Mouse (Mus musculus): ENCODE results near the gene Pla2g2d. TPM values are rescaled to one million over a fixed set of nuclear protein-coding genes. Genes with fewer than 3 reads are reported as not detected.

Pla2g2d gene
- total RNA-seq, 2 experiments from 2014 or later, result 0.16 TPM; not detected in 1

GRCm38 (mm10) chr4:138772386-138772785 is 3.1 kb upstream of the Pla2g2d start:
- no peak for DNase-seq (ENCODE audit: extremely low spot score in 1 of 2, low spot score in 2 of 2)
- intact Hi-C loops (cut with DNase I), result no loop called here

GRCm38 (mm10) chr4:138777417-138778407 is 2.2 kb downstream of the Pla2g2d start:
- no peak for DNase-seq (ENCODE audit: extremely low spot score in 1 of 2, low spot score in 2 of 2)
- intact Hi-C loops (cut with DNase I), result no loop called here

- intact Hi-C loops (cut with DNase I), result loop anchor here (5.0 kb wide), 2 partner anchors 52 to 63 kb away; no protein-coding TSS in a partner anchor
- no peak for DNase-seq (ENCODE audit: extremely low spot score in 1 of 2, low spot score in 2 of 2)
These were observed 4.8 kb downstream of the Pla2g2d start for GRCm38 (mm10) chr4:138780300-138780699.

GRCm38 (mm10) chr4:138782098-138782497 is 6.6 kb downstream of the Pla2g2d start:
- intact Hi-C loops (cut with DNase I), result loop anchor here (5.0 kb wide), 2 partner anchors 50 to 65 kb away; no protein-coding TSS in a partner anchor
- DNase-seq (ENCODE audit: extremely low spot score in 1 of 2, low spot score in 2 of 2), result no peak

GRCm38 (mm10) chr4:138785721-138786120 is 10.2 kb downstream of the Pla2g2d start:
- DNase-seq (ENCODE audit: extremely low spot score in 1 of 2, low spot score in 2 of 2), result no peak
- intact Hi-C loops (cut with DNase I), result no loop called here

GRCm38 (mm10) chr4:138786141-138786540 is 10.6 kb downstream of the Pla2g2d start:
- DNase-seq (ENCODE audit: extremely low spot score in 1 of 2, low spot score in 2 of 2), result peak in 1 of 2 experiments; percentile 49
- intact Hi-C loops (cut with DNase I), result no loop called here

GRCm38 (mm10) chr4:138788381-138788780 is 12.8 kb downstream of the Pla2g2d start:
- no peak for DNase-seq (ENCODE audit: extremely low spot score in 1 of 2, low spot score in 2 of 2)
- intact Hi-C loops (cut with DNase I), result no loop called here

- intact Hi-C loops (cut with DNase I), result loop anchor here (5.0 kb wide), 2 partner anchors 84 to 344 kb away; no protein-coding TSS in a partner anchor
- no peak for DNase-seq (ENCODE audit: extremely low spot score in 1 of 2, low spot score in 2 of 2)
These were observed 15.9 kb downstream of the Pla2g2d start for GRCm38 (mm10) chr4:138791452-138791851.

- no peak for DNase-seq (ENCODE audit: extremely low spot score in 1 of 2, low spot score in 2 of 2)
These were observed 17.1 kb downstream of the Pla2g2d start for GRCm38 (mm10) chr4:138792599-138792998.

GRCm38 (mm10) chr4:138793276-138793675 is 17.7 kb downstream of the Pla2g2d start:
- intact Hi-C loops (cut with DNase I), result loop anchor here (2.0 to 5.0 kb wide), 3 partner anchors 44 to 346 kb away; no protein-coding TSS in a partner anchor
- DNase-seq (ENCODE audit: extremely low spot score in 1 of 2, low spot score in 2 of 2), result peak; percentile 73 to 76

More at GRCm38 (mm10) chr4:138792599-138792998, 17.1 kb downstream of the Pla2g2d start:
- intact Hi-C loops (cut with DNase I), result loop anchor here (2.0 to 5.0 kb wide), 3 partner anchors 44 to 345 kb away; no protein-coding TSS in a partner anchor

GRCm38 (mm10) chr4:138794344-138794743 is 18.8 kb downstream of the Pla2g2d start:
- no peak for DNase-seq (ENCODE audit: extremely low spot score in 1 of 2, low spot score in 2 of 2)
- intact Hi-C loops (cut with DNase I), result loop anchor here (5.0 kb wide), 2 partner anchors 87 to 347 kb away; no protein-coding TSS in a partner anchor

GRCm38 (mm10) chr4:138796513-138797216 is 21.1 kb downstream of the Pla2g2d start:
- intact Hi-C loops (cut with DNase I), result no loop called here
- DNase-seq (ENCODE audit: extremely low spot score in 1 of 2, low spot score in 2 of 2), result no peak

GRCm38 (mm10) chr4:138797217-138797570 is 21.7 kb downstream of the Pla2g2d start:
- no peak for DNase-seq (ENCODE audit: extremely low spot score in 1 of 2, low spot score in 2 of 2)
- intact Hi-C loops (cut with DNase I), result no loop called here

- intact Hi-C loops (cut with DNase I), result no loop called here
- peak in 1 of 2 experiments; percentile 81 for DNase-seq (ENCODE audit: extremely low spot score in 1 of 2, low spot score in 2 of 2)
These were observed 24.7 kb downstream of the Pla2g2d start for GRCm38 (mm10) chr4:138800134-138800744.

GRCm38 (mm10) chr4:138801631-138802030 is 26.1 kb downstream of the Pla2g2d start:
- intact Hi-C loops (cut with DNase I), result no loop called here
- peak in 1 of 2 experiments; percentile 72 for DNase-seq (ENCODE audit: extremely low spot score in 1 of 2, low spot score in 2 of 2)

GRCm38 (mm10) chr4:138802917-138803316 is 27.4 kb downstream of the Pla2g2d start:
- DNase-seq (ENCODE audit: extremely low spot score in 1 of 2, low spot score in 2 of 2), result no peak
- intact Hi-C loops (cut with DNase I), result no loop called here

- no peak for DNase-seq (ENCODE audit: extremely low spot score in 1 of 2, low spot score in 2 of 2)
These were observed 29.7 kb downstream of the Pla2g2d start for GRCm38 (mm10) chr4:138805248-138805647.

GRCm38 (mm10) chr4:138806160-138806559 is 30.6 kb downstream of the Pla2g2d start:
- DNase-seq (ENCODE audit: extremely low spot score in 1 of 2, low spot score in 2 of 2), result no peak
- intact Hi-C loops (cut with DNase I), result no loop called here

More at GRCm38 (mm10) chr4:138805248-138805647, 29.7 kb downstream of the Pla2g2d start:
- intact Hi-C loops (cut with DNase I), result no loop called here

Measured in left cerebral cortex, postnatal 10 days (tissue).